Mouse (Mus musculus): ENCODE data around the gene Nfib. TPM values are rescaled to one million over a fixed set of nuclear protein-coding genes. Genes with fewer than 3 reads are reported as not detected.

Nfib gene
- polyA plus RNA-seq, 1 experiment from 2014 or later, result 13.3 TPM

GRCm38 (mm10) chr4:82439813-82440212, 265.7 kb downstream of the Nfib start:
- ATAC-seq (replicated peaks; ENCODE audit: low FRiP score, low read depth) (no peak), DNase-seq (ENCODE audit: low spot score) (peak; percentile 58)
- Histone ChIP-seq H3K4me3 (replicated peaks; ENCODE audit: low read depth, low read length) (no peak overlapping the region), H3K9me3 (replicated peaks; ENCODE audit: low read length) (no peaks in the 10 kb centered on the region), H3K27ac (no peak overlapping the region), H3K27me3 (ENCODE audit: insufficient read depth, low read length) (no peaks in the 10 kb centered on the region), H3K4me2 (ENCODE audit: low read length) (no peak overlapping the region), H3K4me1 (replicated peaks; ENCODE audit: insufficient read depth, low read length) (peaks cover 7% of the 10 kb centered on the region; the same call in 1 of the 2 replicates), H3K36me3 (ENCODE audit: insufficient read depth, low read length) (no peaks in the 10 kb centered on the region), H3K9ac (ENCODE audit: low read depth, low read length) (no peak overlapping the region)
- 33% methylated on average over 8 of the region's 8 CpGs for WGBS
- TF ChIP-seq CTCF (IDR thresholded peaks at IDR 0.05; ENCODE audit: low read depth), result no peak

DNA sequence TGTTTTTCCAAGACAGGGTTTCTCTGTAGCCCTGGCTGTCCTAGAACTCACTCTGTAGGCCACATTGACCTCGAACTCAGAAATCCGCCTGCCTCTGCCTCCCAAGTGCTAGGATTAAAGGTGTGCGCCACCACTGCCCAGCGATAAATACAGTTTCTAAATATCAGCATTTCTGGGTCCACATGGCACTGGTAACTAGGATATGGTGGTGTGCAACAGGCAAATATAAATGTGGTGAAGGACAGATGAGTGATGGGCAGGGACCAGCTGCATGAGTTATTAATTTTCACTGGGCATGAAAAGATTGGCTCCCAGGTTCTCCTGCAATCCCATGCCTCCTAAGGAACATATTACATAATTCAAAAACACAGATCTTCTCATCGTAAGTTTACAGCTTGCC, 266.9 kb downstream of the Nfib start:
- WGBS, result 96% methylated on average over 5 of the region's 5 CpGs
- no peak for TF ChIP-seq CTCF (IDR thresholded peaks at IDR 0.05; ENCODE audit: low read depth)
- Histone ChIP-seq H3K4me3 (replicated peaks; ENCODE audit: low read depth, low read length) (no peak overlapping the region), H3K4me1 (replicated peaks; ENCODE audit: insufficient read depth, low read length) (peaks cover 7% of the 10 kb centered on the region; the same call in 1 of the 2 replicates), H3K27ac (no peak overlapping the region), H3K4me2 (ENCODE audit: low read length) (no peak overlapping the region), H3K9me3 (replicated peaks; ENCODE audit: low read length) (no peaks in the 10 kb centered on the region), H3K27me3 (ENCODE audit: insufficient read depth, low read length) (no peaks in the 10 kb centered on the region), H3K36me3 (ENCODE audit: insufficient read depth, low read length) (no peaks in the 10 kb centered on the region), H3K9ac (ENCODE audit: low read depth, low read length) (no peak overlapping the region)
- ATAC-seq (replicated peaks; ENCODE audit: low FRiP score, low read depth), result no peak
- DNase-seq (ENCODE audit: low spot score), result no peak

GRCm38 (mm10) chr4:82437533-82438318, 267.8 kb downstream of the Nfib start:
- DNase-seq (ENCODE audit: low spot score) (no peak), ATAC-seq (replicated peaks; ENCODE audit: low FRiP score, low read depth) (no peak)
- H3K4me2 ChIP-seq (ENCODE audit: low read length), result no peak overlapping the region
- no peak overlapping the region for H3K9ac ChIP-seq (ENCODE audit: low read depth, low read length)
- no peaks in the 10 kb centered on the region for H3K27me3 ChIP-seq (ENCODE audit: insufficient read depth, low read length)
- 73% methylated on average over 12 of the region's 12 CpGs for WGBS
- no peak for TF ChIP-seq CTCF (IDR thresholded peaks at IDR 0.05; ENCODE audit: low read depth)
- no peaks in the 10 kb centered on the region for H3K36me3 ChIP-seq (ENCODE audit: insufficient read depth, low read length)
- peaks cover 7% of the 10 kb centered on the region; the same call in 1 of the 2 replicates for H3K4me1 ChIP-seq (replicated peaks; ENCODE audit: insufficient read depth, low read length)
- H3K27ac ChIP-seq, result 0 out of 2 replicates have a peak overlapping the region, but pooled peaks have one; percentile 0
- H3K9me3 ChIP-seq (replicated peaks; ENCODE audit: low read length), result no peaks in the 10 kb centered on the region
- H3K4me3 ChIP-seq (replicated peaks; ENCODE audit: low read depth, low read length), result no peak overlapping the region

DNA sequence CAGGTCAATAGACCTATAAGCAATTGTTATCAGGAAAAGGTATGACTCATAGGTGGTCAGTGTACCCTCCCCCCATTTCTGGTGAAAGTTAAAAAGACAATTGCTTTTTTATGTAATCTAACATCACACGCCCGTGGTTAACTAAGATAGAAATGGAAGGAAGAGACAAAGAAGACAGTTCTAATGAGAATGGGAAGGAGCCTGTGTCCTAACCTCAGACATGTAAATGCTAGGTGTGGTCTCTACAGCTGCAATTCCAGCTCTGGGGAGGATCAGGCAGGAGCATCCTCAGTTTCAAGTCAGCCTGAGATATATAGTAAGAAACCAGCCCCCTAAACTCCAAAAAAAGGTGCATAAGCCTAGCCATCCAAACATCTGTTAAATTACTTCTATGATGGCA, 268.9 kb downstream of the Nfib start:
- Histone ChIP-seq H3K9me3 (replicated peaks; ENCODE audit: low read length) (no peaks in the 10 kb centered on the region), H3K27ac (0 out of 2 replicates have a peak overlapping the region, but pooled peaks have one; percentile 31), H3K9ac (ENCODE audit: low read depth, low read length) (no peak overlapping the region), H3K4me2 (ENCODE audit: low read length) (no peak overlapping the region), H3K36me3 (ENCODE audit: insufficient read depth, low read length) (no peaks in the 10 kb centered on the region), H3K4me3 (replicated peaks; ENCODE audit: low read depth, low read length) (no peak overlapping the region), H3K27me3 (ENCODE audit: insufficient read depth, low read length) (no peaks in the 10 kb centered on the region), H3K4me1 (replicated peaks; ENCODE audit: insufficient read depth, low read length) (peaks cover 7% of the 10 kb centered on the region; the same call in 1 of the 2 replicates)
- no peak for DNase-seq (ENCODE audit: low spot score)
- no peak for TF ChIP-seq CTCF (IDR thresholded peaks at IDR 0.05; ENCODE audit: low read depth)
- 83% methylated on average over 2 of the region's 2 CpGs for WGBS
- ATAC-seq (replicated peaks; ENCODE audit: low FRiP score, low read depth), result no peak

DNA sequence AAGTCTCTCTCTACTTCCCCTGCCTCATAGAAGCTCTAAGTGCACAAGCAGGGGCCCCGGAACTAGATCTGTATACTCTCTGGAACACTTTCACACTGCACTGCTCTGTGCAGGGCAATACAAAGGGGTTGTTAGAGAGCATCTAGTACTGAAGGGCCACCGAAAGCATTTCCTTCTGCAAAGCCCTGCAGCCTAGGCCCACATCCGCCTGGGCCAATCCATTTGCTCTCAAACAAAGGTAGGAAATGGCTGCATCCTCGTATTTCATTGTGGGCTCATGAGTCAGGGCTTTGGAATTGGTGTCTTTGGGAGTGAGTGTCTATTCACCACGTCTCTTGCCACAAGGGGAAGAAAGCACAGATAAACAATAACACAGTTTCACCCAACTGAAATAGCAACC, 269.8 kb downstream of the Nfib start:
- 53% methylated on average over 5 of the region's 5 CpGs for WGBS
- Histone ChIP-seq H3K27ac (peak overlapping the region; percentile 31; the same call in 1 of the 2 replicates), H3K4me2 (ENCODE audit: low read length) (no peak overlapping the region), H3K4me1 (replicated peaks; ENCODE audit: insufficient read depth, low read length) (0 out of 2 replicates have a peak, but pooled peaks cover 4% of the 10 kb centered on the region), H3K9me3 (replicated peaks; ENCODE audit: low read length) (no peaks in the 10 kb centered on the region), H3K27me3 (ENCODE audit: insufficient read depth, low read length) (no peaks in the 10 kb centered on the region), H3K9ac (ENCODE audit: low read depth, low read length) (no peak overlapping the region), H3K4me3 (replicated peaks; ENCODE audit: low read depth, low read length) (no peak overlapping the region), H3K36me3 (ENCODE audit: insufficient read depth, low read length) (no peaks in the 10 kb centered on the region)
- ATAC-seq (replicated peaks; ENCODE audit: low FRiP score, low read depth) (no peak), DNase-seq (ENCODE audit: low spot score) (peak; percentile 68)
- TF ChIP-seq CTCF (IDR thresholded peaks at IDR 0.05; ENCODE audit: low read depth), result no peak

- H3K4me3 ChIP-seq (replicated peaks; ENCODE audit: low read depth, low read length), result no peak overlapping the region
- no peaks in the 10 kb centered on the region for H3K9me3 ChIP-seq (replicated peaks; ENCODE audit: low read length)
- H3K36me3 ChIP-seq (ENCODE audit: insufficient read depth, low read length), result no peaks in the 10 kb centered on the region
- WGBS, result 58% methylated on average over 13 of the region's 13 CpGs
- H3K4me1 ChIP-seq (replicated peaks; ENCODE audit: insufficient read depth, low read length), result 0 out of 2 replicates have a peak, but pooled peaks cover 4% of the 10 kb centered on the region
- H3K27me3 ChIP-seq (ENCODE audit: insufficient read depth, low read length), result no peaks in the 10 kb centered on the region
- H3K9ac ChIP-seq (ENCODE audit: low read depth, low read length), result no peak overlapping the region
- no peak overlapping the region for H3K27ac ChIP-seq
- no peak overlapping the region for H3K4me2 ChIP-seq (ENCODE audit: low read length)
- ATAC-seq (replicated peaks; ENCODE audit: low FRiP score, low read depth) (no peak), DNase-seq (ENCODE audit: low spot score) (no peak)
- TF ChIP-seq CTCF (IDR thresholded peaks at IDR 0.05; ENCODE audit: low read depth), result no peak
Observed at GRCm38 (mm10) chr4:82433926-82434705, 271.4 kb downstream of the Nfib start.

All from kidney, postnatal 0 days (tissue).